Mouse (Mus musculus): Measurements from ENCODE around the gene Cyth1.

Cyth1 gene

DNA sequence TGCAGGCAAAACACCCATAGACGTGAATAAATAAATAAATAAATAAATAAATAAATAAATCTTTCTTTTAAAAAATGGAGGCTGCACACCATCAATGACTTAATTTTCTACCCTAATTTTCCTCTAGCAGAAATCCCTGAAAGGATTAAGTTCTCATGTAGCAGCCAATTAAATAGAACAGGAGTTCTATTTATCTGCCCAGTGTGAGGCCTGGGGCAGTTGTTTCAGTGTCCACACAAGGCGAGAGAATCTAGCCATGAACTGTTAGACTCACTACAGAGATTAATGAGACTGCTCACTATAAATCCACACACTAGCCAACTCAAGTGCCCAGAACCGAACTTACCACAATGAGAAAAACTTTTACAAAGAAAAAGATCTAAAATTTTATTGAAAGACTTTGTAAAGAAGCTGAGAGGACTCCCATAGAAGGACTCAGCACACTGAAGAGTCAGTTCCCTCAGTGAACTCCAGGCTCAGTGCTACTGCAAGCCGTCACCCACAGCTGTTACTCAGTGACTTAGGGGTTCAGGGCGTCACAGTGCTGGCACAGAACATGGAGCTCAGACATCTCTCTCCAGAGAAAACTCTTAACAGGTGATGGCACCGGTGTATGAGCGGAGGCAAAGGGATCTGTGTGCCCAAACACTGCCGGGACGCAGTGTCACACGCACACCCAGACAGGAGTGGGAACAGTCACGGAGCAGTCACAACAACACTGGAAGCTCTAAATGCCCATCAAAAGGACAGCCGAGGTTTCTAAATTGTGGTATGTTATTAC, 23.1 kb downstream of the Cyth1 start:
- peak; percentile 61 for DNase-seq (ENCODE audit: low read depth, low spot score)

DNA sequence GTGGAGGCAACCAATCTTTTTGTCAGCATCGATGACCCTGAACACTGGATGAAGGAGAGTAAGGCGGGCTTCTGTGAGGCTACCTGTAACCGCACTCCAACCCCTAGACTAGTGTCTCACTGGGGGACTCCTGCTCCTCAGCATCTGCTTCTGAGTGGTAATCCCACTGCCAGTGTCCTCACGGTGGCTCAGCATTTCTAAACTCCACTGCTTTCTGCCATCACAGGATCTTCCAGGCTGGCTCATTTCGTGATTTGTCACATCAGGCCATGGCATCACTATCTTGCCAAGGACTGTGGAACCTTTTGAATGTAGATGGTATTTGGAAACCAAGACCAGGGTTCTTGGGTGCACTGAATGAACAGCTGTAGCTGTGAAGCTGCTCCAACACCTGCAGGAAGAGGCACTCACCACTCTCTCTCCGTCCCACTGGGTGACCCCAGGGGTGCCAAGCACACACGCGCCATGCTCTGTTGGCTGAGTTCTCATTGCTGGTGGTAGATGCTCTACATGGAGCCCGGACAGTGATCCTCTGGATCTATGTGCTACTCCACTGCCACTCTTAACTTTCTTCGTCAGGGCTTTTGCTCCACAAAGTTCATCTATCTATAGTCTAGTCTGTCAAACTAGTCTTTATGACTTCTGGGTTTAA, 24.9 kb downstream of the Cyth1 start:
- DNase-seq (ENCODE audit: low read depth, low spot score) = no peak

DNA sequence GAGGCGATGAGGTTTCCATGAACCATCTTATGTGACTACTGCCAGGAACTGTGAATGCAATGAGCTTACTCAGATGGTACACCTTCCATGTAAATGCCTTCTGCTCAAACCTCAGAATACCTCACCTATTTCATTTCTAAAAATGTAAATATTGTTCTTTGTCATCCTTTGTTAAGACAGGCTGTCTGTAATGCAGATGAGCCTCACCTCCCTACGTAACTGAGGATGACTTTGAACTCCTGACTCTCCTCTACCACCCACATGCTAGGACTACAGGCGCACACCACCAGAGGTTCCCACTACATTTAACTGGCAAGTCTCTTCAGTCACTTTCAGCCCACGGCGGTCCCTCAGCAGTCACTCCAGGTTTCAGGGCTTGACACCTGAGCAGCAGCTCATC, 25.5 kb downstream of the Cyth1 start:
- peak; percentile 64 for DNase-seq (ENCODE audit: low read depth, low spot score)

DNA sequence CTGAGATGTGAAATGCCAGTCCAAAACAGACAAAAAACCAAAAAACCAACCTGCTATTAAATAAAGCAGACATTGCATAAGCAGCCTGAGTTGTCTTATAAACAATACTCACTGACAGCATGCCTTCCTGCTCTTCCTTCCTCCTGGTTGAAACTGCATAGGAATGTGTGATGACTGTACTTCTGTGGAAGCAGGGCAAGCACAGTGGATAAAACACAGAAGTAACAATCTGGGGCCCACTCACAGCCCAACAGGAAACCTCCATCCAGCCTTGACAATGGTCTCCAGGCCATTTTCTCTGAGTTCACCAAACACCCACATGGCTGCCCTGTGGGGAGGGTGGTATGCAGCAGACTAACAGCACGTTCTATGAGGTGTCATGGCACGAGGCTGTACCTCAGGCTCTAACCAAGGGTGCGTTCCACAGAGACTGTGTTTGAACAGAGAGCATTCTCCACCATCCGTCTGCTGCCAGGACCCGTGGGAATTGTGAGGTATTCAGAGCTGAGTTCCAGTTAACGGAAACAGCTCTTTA, 26.0 kb downstream of the Cyth1 start:
- peak; percentile 54 for DNase-seq (ENCODE audit: low read depth, low spot score)

DNA sequence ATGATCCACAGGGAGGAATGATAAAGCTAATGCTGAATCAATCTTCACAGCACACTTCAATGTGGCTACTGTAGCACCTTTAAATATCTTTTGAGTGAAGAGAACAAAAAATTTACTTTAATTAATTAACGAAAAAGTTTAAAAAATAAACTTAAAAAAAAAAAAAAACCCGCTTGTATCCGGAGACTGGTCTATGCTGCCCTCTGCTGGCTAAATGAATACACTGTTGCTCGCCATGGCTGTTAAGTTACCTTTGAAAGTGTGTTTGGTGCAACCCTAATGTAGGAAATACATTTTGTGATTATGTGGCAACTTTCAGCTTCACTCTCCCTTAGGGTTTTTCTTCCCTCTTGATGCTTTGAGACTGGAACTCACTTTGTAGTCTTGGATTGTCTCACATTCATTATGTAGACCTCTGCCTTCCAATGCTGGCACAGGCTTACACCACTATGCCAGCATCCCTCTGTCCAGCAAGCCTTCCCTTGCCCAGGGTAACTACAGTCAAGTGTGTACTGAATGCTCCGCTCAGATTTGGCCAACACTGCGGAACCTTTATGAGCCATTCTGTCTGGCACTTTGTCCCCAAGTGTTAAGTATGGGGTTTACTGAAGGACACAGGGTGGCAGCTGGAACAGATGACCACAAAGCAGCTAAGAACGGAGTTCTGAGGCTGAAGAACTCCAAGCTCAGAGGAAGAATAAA, 27.7 kb downstream of the Cyth1 start:
- DNase-seq (ENCODE audit: low read depth, low spot score) = peak; percentile 91

DNA sequence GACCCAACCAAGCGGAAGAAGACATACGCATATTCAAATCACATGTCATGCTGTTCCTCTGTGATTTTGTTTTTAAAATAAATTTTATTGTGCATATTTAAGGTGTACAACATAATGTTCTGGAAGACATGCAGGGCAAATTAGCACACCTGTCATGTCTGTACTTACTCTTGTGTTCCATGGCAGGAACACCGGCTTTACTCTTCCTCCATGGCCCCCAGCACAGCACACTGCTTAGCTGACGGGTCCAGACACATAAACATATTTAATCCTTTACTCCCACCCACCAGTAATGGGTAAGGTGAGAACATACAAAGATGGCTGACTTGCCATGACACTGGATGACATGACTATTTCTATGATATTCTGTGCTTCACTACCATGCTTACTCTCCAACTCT, 29.3 kb downstream of the Cyth1 start:
- DNase-seq (ENCODE audit: low read depth, low spot score) = no peak

DNA sequence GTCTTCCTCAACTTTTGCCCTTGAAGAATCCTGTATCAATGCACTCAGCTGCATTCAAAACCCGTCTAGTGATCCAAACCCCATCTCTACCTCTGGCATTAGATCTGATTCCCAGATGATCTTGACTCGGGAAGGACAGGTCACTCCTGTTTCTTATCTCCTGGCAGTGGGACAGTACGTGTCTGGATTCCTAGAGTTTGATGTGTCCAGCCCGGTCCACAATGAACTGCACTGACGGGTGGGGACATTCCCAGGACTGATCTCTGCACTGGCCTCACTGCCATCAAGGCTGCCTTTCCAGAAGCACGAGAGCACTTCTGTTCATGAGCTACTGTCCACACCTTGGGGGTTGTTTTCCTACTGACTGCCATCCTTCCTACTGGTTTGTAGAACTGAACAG, 31.9 kb downstream of the Cyth1 start:
- DNase-seq (ENCODE audit: low read depth, low spot score) = no peak

DNA sequence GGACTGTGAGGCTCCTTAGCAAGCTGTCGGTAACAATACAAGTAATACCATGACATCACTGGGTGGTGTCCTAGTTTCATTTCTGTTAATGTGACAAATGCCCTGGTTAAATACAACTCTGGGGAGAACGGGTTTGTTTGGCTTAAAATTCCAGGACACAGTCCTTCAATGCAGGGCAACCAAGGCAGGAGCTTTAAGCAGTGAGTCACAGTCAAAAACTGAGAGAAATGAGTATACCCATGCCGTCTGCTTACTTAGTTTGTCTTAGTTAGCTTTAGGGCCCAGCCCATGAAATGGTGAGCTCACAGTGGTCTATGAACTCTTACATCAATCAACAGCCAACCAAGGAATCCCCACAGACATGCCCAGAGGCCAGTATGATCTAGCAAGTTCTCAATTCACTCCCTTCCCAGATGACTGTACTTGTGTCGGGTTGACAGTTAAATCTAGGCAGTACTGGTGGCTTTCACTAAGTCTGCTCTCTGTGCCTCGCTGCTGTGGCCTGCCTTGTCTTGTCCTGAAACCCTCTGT, 32.4 kb downstream of the Cyth1 start:
- DNase-seq (ENCODE audit: low read depth, low spot score) = no peak

DNA sequence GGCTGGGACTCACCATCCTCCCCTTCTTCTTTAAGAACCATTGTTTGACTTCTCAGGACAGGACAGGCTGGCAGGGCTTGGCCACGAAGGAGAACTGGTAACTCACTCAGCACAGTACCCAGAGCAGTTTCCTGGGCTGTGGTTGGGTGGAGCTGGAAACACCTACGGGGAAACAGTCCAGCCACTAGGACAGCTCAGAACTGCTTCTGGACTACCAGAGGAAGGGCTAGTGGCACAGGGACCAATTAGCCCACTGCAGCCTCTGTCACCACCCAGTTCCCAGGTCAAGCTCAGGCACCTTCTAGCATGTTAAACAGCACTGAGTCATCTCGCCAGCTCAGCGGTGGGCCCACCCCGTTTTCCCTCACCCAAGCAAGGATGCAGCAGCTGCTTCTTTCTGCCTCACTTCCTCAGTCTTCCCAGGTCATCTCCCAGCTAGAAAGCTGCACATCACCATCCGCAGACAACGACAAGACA, 35.7 kb downstream of the Cyth1 start:
- no peak for DNase-seq (ENCODE audit: low read depth, low spot score)

DNA sequence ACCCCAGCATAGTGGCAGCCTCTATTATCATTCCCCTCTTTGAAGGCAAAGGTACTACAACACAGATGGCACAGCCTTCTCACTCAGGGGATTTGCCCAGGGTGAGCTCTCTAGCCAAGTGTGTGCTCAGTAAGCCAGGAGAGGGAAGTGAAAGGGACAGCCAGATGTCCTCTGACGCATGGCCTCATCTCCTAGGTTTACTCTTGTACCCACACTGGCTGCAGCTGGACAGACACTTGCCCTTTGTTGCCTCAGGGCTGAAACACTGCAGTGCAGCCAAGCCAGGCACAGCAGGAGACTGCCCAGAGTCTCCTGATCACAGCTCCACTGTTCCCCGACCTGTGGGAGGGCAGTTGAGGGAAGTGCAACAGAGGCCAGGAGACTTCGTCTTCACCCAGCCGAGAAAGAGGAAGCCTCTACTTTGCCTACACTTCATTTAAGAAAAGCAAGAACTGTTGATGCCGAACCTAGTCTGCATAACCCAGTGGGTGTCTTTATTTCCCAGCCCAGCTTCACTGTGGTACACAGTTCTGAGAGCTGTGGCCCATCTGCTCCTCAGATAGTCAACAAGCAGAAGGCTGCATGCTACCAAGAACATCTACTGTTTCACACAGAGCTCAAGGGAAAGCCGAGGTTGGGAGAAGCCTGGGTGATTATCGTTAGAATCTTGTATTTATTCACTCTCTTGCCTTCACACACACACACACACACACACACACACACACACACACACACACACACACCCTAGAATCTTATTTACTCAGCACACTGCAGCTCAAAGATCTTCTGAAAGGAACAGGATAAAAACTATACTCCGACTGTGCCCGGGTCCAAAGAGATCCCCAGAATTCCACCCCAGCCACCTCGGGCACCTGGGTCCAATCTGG, 36.4 kb downstream of the Cyth1 start:
- DNase-seq (ENCODE audit: low read depth, low spot score) = no peak

DNA sequence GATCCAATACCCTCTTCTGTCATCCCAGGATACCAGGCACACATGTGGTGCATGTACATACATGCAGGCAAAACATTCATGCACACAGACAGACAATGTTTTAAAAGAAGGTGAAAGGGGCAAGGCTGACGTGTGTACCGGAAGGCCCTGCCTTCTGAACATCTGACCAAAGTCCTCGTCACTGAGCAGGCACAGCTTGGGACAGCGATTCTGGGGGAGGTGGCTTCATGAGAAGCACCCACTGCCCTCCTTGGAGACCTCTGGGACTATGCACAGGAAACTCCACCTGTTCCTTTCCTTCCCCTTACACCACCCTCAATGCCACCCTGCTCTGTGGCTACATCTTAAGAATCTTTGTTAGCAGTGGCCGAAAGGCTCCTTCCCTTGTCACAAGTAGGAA, 37.4 kb downstream of the Cyth1 start:
- no peak for DNase-seq (ENCODE audit: low read depth, low spot score)

DNA sequence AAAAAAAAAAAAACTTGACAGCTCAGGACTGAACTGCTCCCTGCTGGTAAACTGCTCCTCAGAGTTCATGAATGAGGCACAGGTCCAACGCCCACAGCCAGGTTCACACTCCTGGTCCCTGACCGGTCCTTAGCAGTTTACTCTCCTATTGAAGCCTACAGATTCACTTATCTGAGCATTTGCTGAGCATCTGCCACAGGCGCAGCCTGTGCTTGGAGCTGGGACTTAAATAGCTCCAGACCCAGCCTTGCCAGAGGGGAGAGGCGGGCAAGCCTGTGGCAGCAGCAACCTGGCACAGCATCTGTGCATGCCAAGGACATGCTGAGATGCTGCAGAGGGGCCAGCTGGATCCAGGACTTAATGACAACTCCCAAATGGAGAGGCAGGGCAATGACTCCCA, 38.3 kb downstream of the Cyth1 start:
- DNase-seq (ENCODE audit: low read depth, low spot score) = no peak

DNA sequence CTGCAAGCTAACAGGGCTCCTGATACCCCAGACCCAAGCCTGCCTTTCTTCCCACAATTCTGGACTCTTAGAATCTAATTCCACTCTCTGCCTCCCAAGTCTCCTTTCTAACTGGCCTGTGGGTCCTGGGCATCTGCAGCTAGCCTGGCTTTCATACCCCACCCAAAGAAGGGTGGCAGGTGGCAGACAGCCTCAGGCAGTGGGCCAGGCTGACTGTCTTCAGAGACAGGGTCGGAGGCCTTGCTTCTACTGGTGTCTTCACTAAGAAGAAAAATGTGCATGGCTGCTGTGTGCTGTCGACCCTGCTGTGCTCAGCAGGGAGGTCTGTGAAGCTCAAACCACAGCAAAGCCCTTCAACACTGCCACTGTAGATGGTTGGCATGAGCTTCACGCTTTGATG, 39.0 kb downstream of the Cyth1 start:
- DNase-seq (ENCODE audit: low read depth, low spot score) = no peak

DNA sequence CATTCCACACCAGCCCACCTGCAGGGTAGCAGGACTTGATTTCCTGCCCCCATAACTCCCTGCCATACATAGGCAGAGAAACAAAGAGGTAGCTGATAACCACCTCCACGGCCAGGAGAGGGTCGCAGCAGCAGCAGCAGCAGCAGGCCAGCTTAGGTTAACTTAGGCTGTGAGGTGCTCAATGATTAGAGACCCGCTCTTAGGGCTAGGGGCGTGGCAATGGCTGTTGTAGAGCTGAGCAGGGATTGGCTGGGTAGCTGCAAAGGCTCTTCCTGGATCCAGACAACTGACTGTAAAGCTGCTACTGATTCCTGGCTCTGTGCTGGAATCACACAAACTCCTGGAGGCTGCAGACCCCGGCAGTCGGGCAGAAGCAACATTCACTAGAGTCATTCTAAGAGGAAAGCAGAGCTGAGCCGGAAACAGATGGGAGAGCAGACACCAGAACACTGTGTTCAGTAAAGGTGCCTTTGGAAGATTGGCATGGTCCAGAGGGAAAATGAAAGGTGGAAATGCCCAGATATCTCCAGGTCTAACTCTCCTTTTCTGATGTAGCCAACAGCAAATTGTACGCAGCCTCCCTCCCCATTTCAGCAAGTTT, 39.6 kb downstream of the Cyth1 start:
- no peak for DNase-seq (ENCODE audit: low read depth, low spot score)

DNA sequence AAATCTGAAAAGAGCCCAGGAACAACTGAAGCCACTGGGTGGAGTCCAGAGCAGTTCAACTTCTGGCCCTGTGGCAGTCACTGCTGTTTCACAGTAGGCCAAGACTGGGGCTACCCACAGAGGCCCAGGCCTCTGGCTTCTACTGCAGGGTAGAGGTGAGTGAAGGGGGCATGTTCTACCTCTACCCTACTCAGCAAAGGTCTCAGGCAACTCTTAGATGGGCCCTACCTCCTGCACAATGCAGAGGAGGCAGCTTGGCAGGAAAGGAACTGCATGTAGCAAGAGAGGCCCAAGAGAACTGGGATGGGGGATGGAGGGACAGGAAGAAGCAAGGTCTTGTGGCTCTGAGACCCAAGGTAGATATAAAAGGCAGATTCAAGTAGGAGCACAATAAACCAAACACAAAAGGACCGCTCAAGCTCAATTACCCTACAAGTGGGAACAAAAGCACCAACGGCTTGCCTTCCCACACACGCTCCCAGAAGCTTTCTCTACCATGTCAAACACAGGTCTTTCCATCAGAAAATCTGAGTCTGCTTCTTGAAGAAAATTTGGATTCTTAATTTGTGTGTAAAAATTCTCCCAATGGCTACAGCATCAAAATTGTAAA, 40.9 kb downstream of the Cyth1 start:
- DNase-seq (ENCODE audit: low read depth, low spot score) = no peak

DNA sequence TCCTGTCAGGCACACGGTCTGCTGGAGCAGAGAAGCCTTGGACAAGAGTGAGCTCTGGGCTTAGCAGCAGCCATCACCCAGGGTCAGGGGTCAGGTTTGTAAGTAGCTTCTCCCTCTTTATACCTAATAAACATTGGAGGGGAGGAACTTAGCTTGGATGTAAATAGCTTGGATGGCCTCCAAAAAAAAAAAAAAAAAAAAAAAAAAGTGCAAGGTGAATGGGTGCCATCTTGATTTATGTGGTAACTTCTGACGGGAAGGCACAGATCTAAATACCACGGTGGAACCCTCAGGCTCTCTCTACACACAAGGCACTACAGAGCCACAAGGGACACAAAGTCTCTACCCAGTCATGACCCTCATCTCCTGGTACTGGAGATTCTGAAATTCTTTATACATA, 42.1 kb downstream of the Cyth1 start:
- no peak for DNase-seq (ENCODE audit: low read depth, low spot score)

DNA sequence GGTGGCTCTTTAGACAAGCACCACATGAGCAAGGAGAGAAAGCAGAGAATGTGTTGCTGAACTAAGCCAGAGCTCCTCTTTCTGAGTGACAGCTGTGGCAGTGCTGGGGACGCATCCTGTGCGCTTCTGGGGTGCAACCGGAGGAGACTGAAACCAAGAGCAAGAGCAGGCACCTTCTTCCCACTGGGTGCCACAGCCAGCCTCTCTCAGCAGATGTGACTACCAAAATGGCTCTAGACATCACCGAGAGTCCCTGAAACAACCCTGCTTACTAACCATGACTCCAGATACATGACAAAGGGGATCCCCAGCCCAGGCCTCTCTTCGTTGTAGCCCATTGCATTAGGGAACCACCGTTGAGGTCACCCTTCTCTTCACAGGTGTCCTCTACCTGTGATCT, 44.9 kb downstream of the Cyth1 start:
- peak; percentile 63 for DNase-seq (ENCODE audit: low read depth, low spot score)

DNA sequence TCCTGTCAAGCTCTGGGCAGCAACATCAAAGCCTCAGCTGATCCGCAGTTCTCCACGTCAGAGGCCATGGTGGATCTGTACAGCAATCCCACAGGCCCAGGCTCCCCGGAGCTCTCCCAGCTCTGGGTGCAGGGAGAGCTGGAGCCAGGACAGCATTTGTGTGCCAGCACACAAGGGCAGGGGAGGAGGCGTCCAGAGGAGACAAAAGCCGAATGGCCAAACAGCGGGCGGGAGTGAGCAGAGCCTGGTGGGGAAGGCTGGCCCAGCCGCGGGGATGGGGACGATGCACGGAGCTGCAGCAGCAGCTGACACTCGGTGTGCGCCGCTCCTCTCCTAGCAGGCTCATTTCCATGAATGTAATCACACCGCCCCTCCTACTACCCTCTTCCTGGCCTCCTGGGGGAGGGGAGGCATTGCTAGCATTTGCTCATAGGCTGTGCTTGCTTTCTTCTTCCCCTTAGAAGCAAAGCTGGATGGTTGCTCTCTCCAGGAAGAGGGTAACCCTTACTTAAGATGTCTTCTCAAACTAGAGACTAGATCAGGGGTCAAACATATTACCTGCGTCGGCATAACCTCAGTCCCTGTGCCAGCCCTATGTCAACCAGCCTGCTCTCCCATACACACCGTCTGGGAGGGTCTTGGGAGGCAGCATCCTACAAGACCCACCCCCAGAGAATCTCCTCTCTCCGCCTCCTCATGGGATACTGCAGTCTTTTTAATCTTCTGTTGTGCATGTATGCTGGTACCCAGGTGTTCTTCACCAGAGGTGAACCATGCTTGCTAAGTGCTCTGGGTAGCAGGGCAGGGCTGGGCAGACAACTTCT, 45.8 kb downstream of the Cyth1 start:
- peak; percentile 40 for DNase-seq (ENCODE audit: low read depth, low spot score)

DNA sequence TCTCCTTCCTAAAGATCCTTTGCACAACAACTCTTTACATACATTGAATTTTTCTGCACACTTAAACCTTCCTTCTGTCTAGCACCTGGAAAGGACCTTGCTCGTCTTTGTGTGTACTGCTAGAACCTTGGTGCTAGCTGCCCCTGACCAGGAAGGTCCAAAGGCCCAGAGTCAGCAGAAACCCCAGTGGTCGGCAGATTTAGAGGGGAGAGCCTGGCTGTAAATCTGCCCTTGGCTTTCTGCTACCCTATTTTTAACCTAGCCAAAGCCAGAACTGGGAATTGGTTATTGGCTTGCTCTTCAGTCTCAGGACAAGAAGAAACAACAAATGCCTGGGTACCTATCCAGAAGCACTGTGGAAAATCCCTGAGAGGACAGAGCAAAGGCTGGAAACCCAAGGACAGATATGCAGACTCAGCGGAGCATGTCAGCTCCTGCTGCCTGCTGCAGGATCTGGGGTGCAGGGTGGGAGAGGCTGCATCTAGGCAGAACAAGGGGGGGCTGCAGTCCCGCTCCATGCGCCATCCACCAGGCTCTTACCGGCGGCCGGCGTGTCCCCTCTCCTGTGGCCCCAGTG, 46.5 kb downstream of the Cyth1 start:
- DNase-seq (ENCODE audit: low read depth, low spot score) = no peak

Measured in CD4-positive, CD25-positive, alpha-beta regulatory T cell, adult 2 months (primary cell).